Mouse (Mus musculus) stomach, embryonic 15.5 days (tissue): ENCODE data around the gene H2-Ab1. TPM values are rescaled to one million over a fixed set of nuclear protein-coding genes. Genes with fewer than 3 reads are reported as not detected.

Experiments used
- ATAC-seq: fragments of 200-750 bp; cut with Nextera tagmentation; 2 replicates; pipeline ENCODE4 v1.8.0; 2017; ENCODE audit warnings: low read depth, moderate number of reproducible peaks, moderate TSS enrichment; ENCODE audit not compliant: insufficient read depth, low FRiP score
- H3K27ac ChIP-seq: fragments of 300-500 bp; sonication (generic); 2 replicates; pipeline ENCODE4 v1.5.1; 2015; ENCODE audit warnings: mild to moderate bottlenecking, inconsistent platforms
- H3K27me3 ChIP-seq: fragments of 300-500 bp; sonication (generic); replicated peaks from 2 replicates; pipeline ENCODE4 v1.6.1; 2015; ENCODE audit warnings: inconsistent platforms
- H3K36me3 ChIP-seq: fragments of 300-500 bp; sonication (generic); 2 replicates; pipeline ENCODE4 v1.6.1; 2015; ENCODE audit warnings: inconsistent platforms
- H3K4me1 ChIP-seq: fragments of 300-500 bp; sonication (generic); 2 replicates; pipeline ENCODE4 v1.6.1; 2015; ENCODE audit warnings: inconsistent platforms
- H3K4me2 ChIP-seq: fragments of 300-500 bp; sonication (generic); 2 replicates; pipeline ENCODE4 v1.6.1; 2015; ENCODE audit warnings: mild to moderate bottlenecking, inconsistent platforms
- H3K4me3 ChIP-seq: fragments of 300-500 bp; sonication (generic); replicated peaks from 2 replicates; pipeline ENCODE4 v1.5.1; 2015; ENCODE audit warnings: inconsistent platforms
- H3K9ac ChIP-seq: fragments of 300-500 bp; sonication (generic); 2 replicates; pipeline ENCODE4 v1.6.1; 2015; ENCODE audit warnings: inconsistent platforms
- H3K9me3 ChIP-seq: fragments of 300-500 bp; sonication (generic); 2 replicates; pipeline ENCODE4 v1.6.1; 2016; ENCODE audit warnings: inconsistent platforms
- WGBS: fragments of 180-500 bp; shearing (Covaris S2); methylation state at CpG from one replicate; pipeline ENCODE4 v1.1.7; 2015; 5-methylcytosine and 5-hydroxymethylcytosine counted together
- polyA plus RNA-seq: library from polyadenylated mRNA; unstranded; fragments of >200 nt; fragmentation: Nextera tagmentation; extraction: Ambion mirVana; gene quantifications from 2 replicates; pipeline ENCODE4 v1.2.1, GENCODE M21; 2015

Gene H2-Ab1
- polyA plus RNA-seq, 1 experiment from 2014 or later, result 18.1 TPM

GRCm38 (mm10) chr17:34264452-34265351, 7.2 kb downstream of the H2-Ab1 start:
- under 1% methylated on average over 92 of the region's 93 CpGs for WGBS
- H3K36me3 ChIP-seq, result no peaks in the 10 kb centered on the region
- peak overlapping the region; percentile 98 for H3K4me2 ChIP-seq
- peak overlapping the region; percentile 34 for H3K9ac ChIP-seq
- no peak overlapping the region for H3K27ac ChIP-seq
- ATAC-seq, result no peak
- H3K27me3 ChIP-seq, result peaks cover 33% of the 10 kb centered on the region
- peak overlapping the region; percentile 50 for H3K4me3 ChIP-seq
- no peaks in the 10 kb centered on the region for H3K9me3 ChIP-seq
- peaks cover 23% of the 10 kb centered on the region for H3K4me1 ChIP-seq

GRCm38 (mm10) chr17:34268262-34268661, 10.8 kb downstream of the H2-Ab1 start:
- 65% methylated on average over 2 of the region's 2 CpGs for WGBS
- H3K4me3 ChIP-seq, result no peak overlapping the region
- H3K4me2 ChIP-seq, result no peak overlapping the region
- H3K4me1 ChIP-seq, result peaks cover 16% of the 10 kb centered on the region
- peaks cover 21% of the 10 kb centered on the region for H3K27me3 ChIP-seq
- ATAC-seq, result no peak
- H3K9me3 ChIP-seq, result no peaks in the 10 kb centered on the region
- no peak overlapping the region for H3K9ac ChIP-seq
- no peak overlapping the region for H3K27ac ChIP-seq
- H3K36me3 ChIP-seq, result no peaks in the 10 kb centered on the region

DNA sequence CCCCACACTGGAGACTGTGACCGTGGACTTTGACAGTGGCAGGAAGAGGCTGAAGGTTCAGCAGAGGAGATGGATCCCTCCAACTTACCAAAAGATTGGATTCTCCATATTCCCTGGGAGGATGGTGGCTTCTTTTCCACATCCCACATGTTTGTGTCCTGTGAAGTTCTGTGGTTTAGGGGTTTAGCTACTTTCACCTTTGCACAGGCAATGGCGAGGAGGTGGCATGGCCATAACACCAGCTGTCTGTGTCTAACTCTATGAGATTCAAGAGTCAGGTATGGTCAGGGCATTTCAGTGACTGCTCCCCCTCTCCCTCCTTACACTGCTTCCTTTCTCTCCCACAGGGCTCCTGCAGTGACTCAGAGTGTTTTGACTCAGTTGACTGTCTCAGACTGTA, 11.3 kb downstream of the H2-Ab1 start:
- peaks cover 12% of the 10 kb centered on the region; the same call in 1 of the 2 replicates for H3K4me1 ChIP-seq
- H3K9ac ChIP-seq, result no peak overlapping the region
- peaks cover 17% of the 10 kb centered on the region for H3K27me3 ChIP-seq
- no peak for ATAC-seq
- H3K27ac ChIP-seq, result no peak overlapping the region
- H3K4me2 ChIP-seq, result no peak overlapping the region
- 90% methylated on average over 2 of the region's 2 CpGs for WGBS
- H3K4me3 ChIP-seq, result no peak overlapping the region
- no peaks in the 10 kb centered on the region for H3K9me3 ChIP-seq
- no peaks in the 10 kb centered on the region for H3K36me3 ChIP-seq

DNA sequence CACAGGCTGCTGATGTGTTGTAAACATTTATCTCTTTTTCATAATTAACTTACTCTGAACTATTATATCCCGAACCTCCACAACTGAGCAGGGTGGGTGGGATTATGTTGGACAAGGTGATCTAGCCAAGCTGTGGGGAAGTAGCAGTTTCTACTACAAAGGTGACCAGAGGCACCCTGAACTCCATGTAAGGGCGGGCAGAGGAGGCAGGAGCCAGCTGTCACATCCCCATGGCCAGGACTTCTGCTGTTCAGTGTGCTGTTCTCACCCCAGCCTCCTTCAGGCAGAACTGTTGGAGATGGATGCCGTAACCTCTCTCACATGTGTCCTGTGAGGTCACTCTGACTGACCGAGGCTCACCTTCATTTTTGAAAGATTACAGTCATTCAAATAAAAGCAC, 12.3 kb downstream of the H2-Ab1 start:
- WGBS, result 66% methylated on average over 4 of the region's 4 CpGs
- H3K4me2 ChIP-seq, result no peak overlapping the region
- no peaks in the 10 kb centered on the region for H3K36me3 ChIP-seq
- H3K4me1 ChIP-seq, result peaks cover 4% of the 10 kb centered on the region; the same call in 1 of the 2 replicates
- peaks cover 8% of the 10 kb centered on the region for H3K27me3 ChIP-seq
- no peak overlapping the region for H3K27ac ChIP-seq
- no peak overlapping the region for H3K4me3 ChIP-seq
- no peaks in the 10 kb centered on the region for H3K9me3 ChIP-seq
- ATAC-seq, result no peak
- H3K9ac ChIP-seq, result no peak overlapping the region

DNA sequence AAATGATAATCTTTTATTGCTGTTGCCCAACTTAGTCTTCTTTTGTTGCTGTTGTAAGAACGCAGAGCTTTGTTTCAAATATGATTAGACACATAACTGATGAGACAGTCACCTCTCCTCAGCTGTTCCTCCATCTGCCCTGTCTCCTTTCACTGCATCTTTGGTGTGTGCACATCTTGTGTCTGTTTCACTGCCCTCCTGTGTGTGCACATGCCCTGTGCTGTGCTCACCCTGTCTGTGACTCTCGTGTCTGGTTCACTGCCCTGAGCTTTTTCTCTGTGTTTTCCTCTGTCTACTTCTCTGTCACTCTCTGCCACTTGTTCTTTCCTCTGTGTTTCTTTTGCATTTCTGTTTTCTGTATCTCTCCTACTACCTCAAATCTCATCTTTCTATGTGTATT, 12.7 kb downstream of the H2-Ab1 start:
- H3K4me2 ChIP-seq, result no peak overlapping the region
- peaks cover 4% of the 10 kb centered on the region; the same call in 1 of the 2 replicates for H3K27me3 ChIP-seq
- no peaks in the 10 kb centered on the region for H3K4me1 ChIP-seq
- no peaks in the 10 kb centered on the region for H3K9me3 ChIP-seq
- no peak overlapping the region for H3K4me3 ChIP-seq
- WGBS, result 71% methylated on average over 2 of the region's 2 CpGs
- no peak overlapping the region for H3K9ac ChIP-seq
- no peak for ATAC-seq
- no peak overlapping the region for H3K27ac ChIP-seq
- H3K36me3 ChIP-seq, result no peaks in the 10 kb centered on the region

DNA sequence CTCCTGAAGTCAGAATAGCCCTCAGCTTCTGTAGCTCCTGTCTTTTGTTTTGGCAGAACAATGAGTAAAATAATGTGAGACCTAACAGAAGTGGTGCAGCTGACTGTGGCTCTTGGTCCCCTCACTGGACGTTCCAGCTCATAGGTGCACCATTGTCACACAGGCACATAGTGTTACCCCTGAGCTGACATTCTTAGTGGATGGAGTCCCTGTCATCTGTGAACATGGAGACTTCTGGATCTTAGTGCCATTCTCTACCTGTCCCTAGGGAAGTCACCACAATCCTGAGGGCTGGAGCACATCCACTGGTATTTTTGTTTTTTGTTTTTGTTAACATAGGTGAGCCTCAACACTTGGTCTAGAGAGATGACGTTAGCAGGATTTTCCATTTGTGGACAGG, 13.5 kb downstream of the H2-Ab1 start:
- 65% methylated on average over 2 of the region's 2 CpGs for WGBS
- no peak overlapping the region for H3K4me2 ChIP-seq
- no peaks in the 10 kb centered on the region for H3K36me3 ChIP-seq
- no peaks in the 10 kb centered on the region for H3K9me3 ChIP-seq
- ATAC-seq, result no peak
- no peaks in the 10 kb centered on the region for H3K4me1 ChIP-seq
- no peaks in the 10 kb centered on the region for H3K27me3 ChIP-seq
- no peak overlapping the region for H3K9ac ChIP-seq
- no peak overlapping the region for H3K4me3 ChIP-seq
- H3K27ac ChIP-seq, result no peak overlapping the region

GRCm38 (mm10) chr17:34272102-34272501, 14.6 kb downstream of the H2-Ab1 start:
- Histone ChIP-seq H3K27me3 (no peaks in the 10 kb centered on the region), H3K4me1 (no peaks in the 10 kb centered on the region), H3K4me2 (no peak overlapping the region), H3K36me3 (no peaks in the 10 kb centered on the region), H3K4me3 (no peak overlapping the region), H3K27ac (no peak overlapping the region), H3K9me3 (no peaks in the 10 kb centered on the region), H3K9ac (no peak overlapping the region)
- 92% methylated on average over 1 of the region's 1 CpGs for WGBS
- ATAC-seq, result no peak

DNA sequence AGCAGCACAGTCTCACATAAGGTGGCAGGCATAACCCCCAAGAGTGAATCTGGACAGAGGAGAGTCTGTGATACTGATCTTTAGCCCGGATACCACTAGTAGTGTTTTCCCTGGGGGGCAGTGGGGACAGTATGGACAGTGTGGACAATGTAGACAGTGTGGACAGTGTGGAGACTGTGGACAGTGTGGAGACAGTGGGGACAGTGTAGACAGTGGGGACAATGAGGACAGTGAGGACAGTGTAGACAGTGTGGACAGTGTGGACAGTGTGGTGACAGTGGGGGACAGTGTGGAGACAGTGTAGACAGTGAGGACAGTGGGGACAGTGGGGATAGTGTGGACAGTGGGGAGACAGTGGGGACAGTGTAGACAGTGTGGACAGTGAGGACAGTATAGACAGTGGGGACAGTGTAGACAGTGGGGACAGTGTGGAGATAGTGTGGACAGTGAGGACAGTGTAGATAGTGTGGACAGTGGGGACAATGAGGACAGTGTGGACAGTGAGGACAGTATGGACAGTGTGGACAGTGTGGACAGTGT, 23.1 kb downstream of the H2-Ab1 start:
- WGBS, result 80% methylated on average over 1 of the region's 1 CpGs

GRCm38 (mm10) chr17:34281836-34282235, 24.3 kb downstream of the H2-Ab1 start:
- H3K27me3 ChIP-seq, result no peaks in the 10 kb centered on the region
- no peak overlapping the region for H3K9ac ChIP-seq
- no peaks in the 10 kb centered on the region for H3K36me3 ChIP-seq
- H3K4me1 ChIP-seq, result no peaks in the 10 kb centered on the region
- no peaks in the 10 kb centered on the region for H3K9me3 ChIP-seq
- no peak for ATAC-seq
- H3K4me2 ChIP-seq, result no peak overlapping the region
- WGBS, result 68% methylated on average over 1 of the region's 1 CpGs
- no peak overlapping the region for H3K27ac ChIP-seq
- no peak overlapping the region for H3K4me3 ChIP-seq

More for the DNA sequence above, 23.1 kb downstream of the H2-Ab1 start:
- H3K27ac ChIP-seq, result no peak overlapping the region
- no peak; the same call in 1 of the 2 replicates for ATAC-seq
- H3K4me3 ChIP-seq, result no peak overlapping the region
- H3K4me2 ChIP-seq, result no peak overlapping the region
- H3K9me3 ChIP-seq, result no peaks in the 10 kb centered on the region
- no peak overlapping the region for H3K9ac ChIP-seq
- H3K27me3 ChIP-seq, result no peaks in the 10 kb centered on the region
- no peaks in the 10 kb centered on the region for H3K36me3 ChIP-seq
- no peaks in the 10 kb centered on the region for H3K4me1 ChIP-seq

DNA sequence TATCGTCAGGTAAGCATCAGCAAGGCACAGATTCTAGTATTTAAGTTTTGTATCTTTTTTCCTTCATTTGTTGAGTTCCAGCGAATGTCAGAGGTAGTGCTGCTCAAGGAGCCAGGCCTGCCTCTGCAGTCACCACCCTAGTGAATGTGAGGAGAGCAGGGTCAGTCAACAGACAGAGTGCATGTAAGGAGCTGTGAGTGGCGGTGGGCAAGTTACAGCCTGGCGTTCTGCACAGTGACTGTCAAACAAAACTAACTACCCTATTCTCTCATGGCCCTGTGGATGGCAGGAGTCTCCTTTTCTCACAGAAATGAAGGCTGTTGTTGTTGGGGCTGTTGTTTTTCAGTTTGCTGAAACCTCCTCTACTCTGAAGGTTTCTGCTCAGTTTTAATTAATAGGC, 27.9 kb downstream of the H2-Ab1 start:
- Histone ChIP-seq H3K4me2 (no peak overlapping the region), H3K27me3 (no peaks in the 10 kb centered on the region), H3K9me3 (no peaks in the 10 kb centered on the region), H3K9ac (no peak overlapping the region), H3K36me3 (no peaks in the 10 kb centered on the region), H3K4me3 (no peak overlapping the region), H3K4me1 (no peaks in the 10 kb centered on the region), H3K27ac (no peak overlapping the region)
- ATAC-seq, result no peak
- WGBS, result 66% methylated on average over 4 of the region's 4 CpGs

DNA sequence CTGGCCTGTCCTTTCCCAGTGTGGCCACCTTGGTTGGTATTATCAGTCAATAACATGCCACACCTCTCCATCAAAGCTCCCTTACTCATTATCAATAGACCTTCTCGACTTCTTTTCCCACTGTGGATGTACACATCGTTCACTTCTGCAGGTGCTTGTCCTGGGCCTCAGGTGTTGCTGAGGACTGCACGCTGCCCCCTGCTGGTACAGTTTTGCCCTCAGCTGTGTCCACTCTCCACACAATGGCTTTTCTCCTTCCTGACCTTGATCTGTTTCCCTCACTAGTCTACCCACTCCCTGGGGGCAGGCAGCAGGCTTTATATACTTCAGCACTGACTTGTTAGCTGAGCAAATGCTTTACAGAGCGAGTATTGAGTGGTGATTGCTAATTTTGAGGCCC, 28.4 kb downstream of the H2-Ab1 start:
- no peak for ATAC-seq
- no peak overlapping the region for H3K9ac ChIP-seq
- H3K9me3 ChIP-seq, result no peaks in the 10 kb centered on the region
- H3K4me1 ChIP-seq, result no peaks in the 10 kb centered on the region
- H3K4me3 ChIP-seq, result no peak overlapping the region
- no peaks in the 10 kb centered on the region for H3K27me3 ChIP-seq
- H3K4me2 ChIP-seq, result no peak overlapping the region
- H3K27ac ChIP-seq, result no peak overlapping the region
- no peaks in the 10 kb centered on the region for H3K36me3 ChIP-seq
- 36% methylated on average over 4 of the region's 4 CpGs for WGBS

- H3K27me3 ChIP-seq, result no peaks in the 10 kb centered on the region
- no peaks in the 10 kb centered on the region for H3K4me1 ChIP-seq
- WGBS, result 76% methylated on average over 5 of the region's 5 CpGs
- H3K27ac ChIP-seq, result no peak overlapping the region
- no peaks in the 10 kb centered on the region for H3K36me3 ChIP-seq
- H3K4me2 ChIP-seq, result no peak overlapping the region
- ATAC-seq, result no peak
- no peak overlapping the region for H3K9ac ChIP-seq
- no peaks in the 10 kb centered on the region for H3K9me3 ChIP-seq
- no peak overlapping the region for H3K4me3 ChIP-seq
These were observed 29.0 kb downstream of the H2-Ab1 start for GRCm38 (mm10) chr17:34286501-34286900.
